Mouse (Mus musculus) liver, postnatal 0 days (tissue): ENCODE results near the gene Bbs9. TPM values are rescaled to one million over a fixed set of nuclear protein-coding genes. Genes with fewer than 3 reads are reported as not detected.

ENCODE experiments used
- ATAC-seq: fragments of 200-750 bp; cut with Nextera tagmentation; 2 replicates; pipeline ENCODE4 v1.8.0; 2017; ENCODE audit warnings: mild to moderate bottlenecking, moderate library complexity
- DNase-seq: peaks from one replicate; pipeline ENCODE4 v3.0.0-alpha.2; 2016
- H3K27ac ChIP-seq: fragments of 300-500 bp; sonication (generic); 2 replicates; pipeline ENCODE4 v1.5.1; 2014; ENCODE audit warnings: antibody characterized with exemption, moderate library complexity, mild to moderate bottlenecking, low read depth
- H3K27me3 ChIP-seq: fragments of 300-500 bp; sonication (generic); 2 replicates; pipeline ENCODE4 v1.6.1; 2014; ENCODE audit warnings: low read length, control low read depth, mixed read lengths; ENCODE audit not compliant: insufficient read depth
- H3K36me3 ChIP-seq: fragments of 300-500 bp; sonication (generic); replicated peaks from 2 replicates; pipeline ENCODE4 v1.6.1; 2014; ENCODE audit warnings: mild to moderate bottlenecking, control low read depth, low read length, moderate library complexity, mixed read lengths; ENCODE audit not compliant: insufficient read depth
- H3K4me1 ChIP-seq: fragments of 300-500 bp; sonication (generic); 2 replicates; pipeline ENCODE4 v1.6.1; 2014; ENCODE audit warnings: antibody characterized with exemption, mild to moderate bottlenecking, control low read depth; ENCODE audit not compliant: insufficient read depth
- H3K4me2 ChIP-seq: fragments of 300-500 bp; sonication (generic); 2 replicates; pipeline ENCODE4 v1.6.1; 2014; ENCODE audit warnings: low read depth, mild to moderate bottlenecking, low read length, moderate library complexity, mixed read lengths
- H3K4me3 ChIP-seq: fragments of 300-500 bp; sonication (generic); 2 replicates; pipeline ENCODE4 v1.5.1; 2014; ENCODE audit warnings: low read depth, low read length
- H3K9ac ChIP-seq: fragments of 300-500 bp; sonication (generic); replicated peaks from 2 replicates; pipeline ENCODE4 v1.6.1; 2014; ENCODE audit warnings: mild to moderate bottlenecking, moderate library complexity
- H3K9me3 ChIP-seq: fragments of 300-500 bp; sonication (generic); 2 replicates; pipeline ENCODE4 v1.6.1; 2016; ENCODE audit warnings: mild to moderate bottlenecking, control low read depth, low read length, mixed read lengths
- CTCF ChIP-seq: sonication (generic); IDR thresholded peaks from 2 replicates; pipeline ENCODE4 v1.5.1; 2016; ENCODE audit warnings: antibody characterized with exemption, low read depth
- EP300 ChIP-seq: IDR thresholded peaks from 2 replicates; pipeline ENCODE4 v1.6.1; 2016; ENCODE audit warnings: antibody characterized with exemption, low read depth, mild to moderate bottlenecking
- WGBS: fragments of 180-500 bp; shearing (Covaris S2); extraction: QIAGEN DNeasy Blood & Tissue Kit; methylation state at CpG from one replicate; pipeline ENCODE4 v1.1.7; 2014; ENCODE audit not compliant: insufficient replicate concordance; 5-methylcytosine and 5-hydroxymethylcytosine counted together
- polyA plus RNA-seq: library from polyadenylated mRNA; unstranded; fragments of >200 nt; fragmentation: Nextera tagmentation; extraction: Ambion mirVana; gene quantifications from 2 replicates; pipeline ENCODE4 v1.2.1, GENCODE M21; 2015

The Bbs9 gene
- polyA plus RNA-seq, 1 experiment from 2014 or later: 1.8 TPM

GRCm38 (mm10) chr9:22734954-22735353, 259.4 kb downstream of the Bbs9 start:
- no peaks in the 10 kb centered on the region for H3K36me3 ChIP-seq
- no peaks in the 10 kb centered on the region for H3K27me3 ChIP-seq
- H3K4me1 ChIP-seq: no peaks in the 10 kb centered on the region
- H3K27ac ChIP-seq: no peak overlapping the region
- TF ChIP-seq EP300 (no peak), CTCF (no peak)
- ATAC-seq: no peak
- H3K4me3 ChIP-seq: no peak overlapping the region
- no peaks in the 10 kb centered on the region for H3K9me3 ChIP-seq
- no peak overlapping the region for H3K9ac ChIP-seq
- WGBS: 77% methylated on average over 8 of the region's 8 CpGs
- H3K4me2 ChIP-seq: no peak overlapping the region
- no peak for DNase-seq

- Histone ChIP-seq H3K9me3 (no peaks in the 10 kb centered on the region), H3K4me1 (no peaks in the 10 kb centered on the region), H3K9ac (no peak overlapping the region), H3K4me2 (no peak overlapping the region), H3K4me3 (no peak overlapping the region), H3K36me3 (no peaks in the 10 kb centered on the region), H3K27me3 (no peaks in the 10 kb centered on the region), H3K27ac (no peak overlapping the region)
- WGBS: 88% methylated on average over 8 of the region's 8 CpGs
- no peak for ATAC-seq
- no peak for DNase-seq
- TF ChIP-seq EP300: no peak
- no peak for TF ChIP-seq CTCF
Measured at GRCm38 (mm10) chr9:22735385-22735784, 259.9 kb downstream of the Bbs9 start.

GRCm38 (mm10) chr9:22737893-22738292, 262.4 kb downstream of the Bbs9 start:
- no peak for TF ChIP-seq EP300
- no peak for TF ChIP-seq CTCF
- H3K9me3 ChIP-seq: no peaks in the 10 kb centered on the region
- ATAC-seq (no peak), DNase-seq (no peak)
- WGBS: 71% methylated on average over 6 of the region's 6 CpGs
- H3K4me1 ChIP-seq: no peaks in the 10 kb centered on the region
- H3K9ac ChIP-seq: no peak overlapping the region
- H3K4me2 ChIP-seq: no peak overlapping the region
- H3K27me3 ChIP-seq: no peaks in the 10 kb centered on the region
- no peak overlapping the region for H3K27ac ChIP-seq
- H3K4me3 ChIP-seq: no peak overlapping the region
- no peaks in the 10 kb centered on the region for H3K36me3 ChIP-seq

DNA sequence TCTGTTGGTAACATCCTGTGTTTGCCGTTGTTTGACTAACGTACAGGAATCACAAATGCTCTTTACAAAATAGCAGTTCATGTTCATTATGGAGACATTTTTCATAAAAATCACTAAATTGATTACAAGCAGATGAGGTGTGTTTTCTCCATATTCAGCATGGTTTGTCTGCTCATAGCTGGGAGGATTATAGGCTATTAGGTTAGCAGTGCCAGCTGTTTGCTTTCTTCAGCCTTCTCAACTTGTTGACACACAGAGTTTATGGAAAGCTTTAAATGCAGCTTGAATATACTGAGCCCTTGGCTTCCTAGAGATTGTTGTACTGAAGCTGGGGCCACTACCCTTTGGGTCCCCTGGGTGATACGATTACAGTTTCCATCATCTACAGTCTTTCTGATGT, 263.3 kb downstream of the Bbs9 start:
- 85% methylated on average over 3 of the region's 3 CpGs for WGBS
- Histone ChIP-seq H3K9ac (no peak overlapping the region), H3K4me2 (no peak overlapping the region), H3K4me1 (no peaks in the 10 kb centered on the region), H3K27ac (no peak overlapping the region), H3K27me3 (no peaks in the 10 kb centered on the region), H3K36me3 (no peaks in the 10 kb centered on the region), H3K9me3 (no peaks in the 10 kb centered on the region), H3K4me3 (no peak overlapping the region)
- TF ChIP-seq EP300 (no peak), CTCF (no peak)
- DNase-seq: no peak
- ATAC-seq: no peak

GRCm38 (mm10) chr9:22741967-22742366, 266.5 kb downstream of the Bbs9 start:
- 83% methylated on average over 1 of the region's 1 CpGs for WGBS
- Histone ChIP-seq H3K4me2 (no peak overlapping the region), H3K4me1 (no peaks in the 10 kb centered on the region), H3K36me3 (no peaks in the 10 kb centered on the region), H3K9me3 (no peaks in the 10 kb centered on the region), H3K27me3 (no peaks in the 10 kb centered on the region), H3K9ac (no peak overlapping the region), H3K4me3 (no peak overlapping the region), H3K27ac (no peak overlapping the region)
- no peak for TF ChIP-seq CTCF
- TF ChIP-seq EP300: no peak
- DNase-seq: no peak
- ATAC-seq: no peak

DNA sequence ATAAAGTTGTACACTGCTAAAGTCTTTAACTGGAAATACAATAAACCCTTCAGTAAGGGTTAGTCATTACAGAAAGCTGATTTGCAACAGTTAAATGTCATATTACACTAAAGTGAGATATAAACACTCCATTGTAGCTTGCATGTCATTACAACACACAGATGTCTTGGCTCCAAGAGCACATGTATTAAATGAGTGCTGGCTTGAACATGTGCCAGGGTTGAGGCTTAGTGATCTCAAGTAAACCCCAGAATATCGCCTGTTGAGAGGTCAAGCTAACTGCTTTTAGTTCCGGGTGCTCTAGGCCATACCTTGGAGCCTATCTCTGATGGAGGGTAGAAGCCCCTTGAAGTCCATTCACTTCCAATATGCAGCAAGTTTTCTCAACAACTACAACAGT, 273.1 kb downstream of the Bbs9 start:
- no peak overlapping the region for H3K4me3 ChIP-seq
- no peak overlapping the region for H3K9ac ChIP-seq
- no peak for TF ChIP-seq CTCF
- TF ChIP-seq EP300: no peak
- no peaks in the 10 kb centered on the region for H3K4me1 ChIP-seq
- 75% methylated on average over 2 of the region's 2 CpGs for WGBS
- DNase-seq: no peak
- H3K4me2 ChIP-seq: no peak overlapping the region
- H3K27me3 ChIP-seq: no peaks in the 10 kb centered on the region
- no peaks in the 10 kb centered on the region for H3K36me3 ChIP-seq
- no peak overlapping the region for H3K27ac ChIP-seq
- no peak for ATAC-seq
- H3K9me3 ChIP-seq: no peaks in the 10 kb centered on the region
